Mouse (Mus musculus): ENCODE results near the gene Clec1a.

Gene Clec1a

GRCm38 (mm10) chr6:129403391-129403790 lies 48.4 kb downstream of the Clec1a start:
- DNase-seq, result peak; percentile 14

- DNase-seq, result no peak
These were observed 49.4 kb downstream of the Clec1a start for GRCm38 (mm10) chr6:129402404-129402803.

DNA sequence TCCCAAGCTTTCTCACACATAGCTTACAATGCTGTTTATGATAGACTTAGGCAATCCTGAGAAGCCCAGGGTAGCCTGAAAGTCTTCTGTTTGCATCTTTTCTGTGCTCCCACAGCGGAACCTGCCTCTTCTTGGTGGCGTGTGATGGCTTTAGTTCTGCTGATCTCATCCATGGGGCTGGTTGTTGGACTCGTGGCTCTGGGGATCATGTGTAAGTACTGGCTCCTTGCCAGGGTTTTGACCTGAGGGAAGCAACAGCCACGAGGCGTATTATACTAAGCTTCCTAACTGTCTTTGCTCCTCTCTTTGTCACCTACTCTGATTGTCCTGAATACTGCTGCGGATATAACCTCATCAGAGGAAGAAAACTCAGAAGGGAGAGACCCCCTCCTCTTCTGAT lies 51.9 kb downstream of the Clec1a start:
- peak; percentile 70 for DNase-seq

- no peak for DNase-seq
These were observed 54.8 kb downstream of the Clec1a start, which contains the start of gene Clec1b for GRCm38 (mm10) chr6:129396997-129397396. Gene Clec1b, plus strand, starts transcription at chr6:129397297.

DNA sequence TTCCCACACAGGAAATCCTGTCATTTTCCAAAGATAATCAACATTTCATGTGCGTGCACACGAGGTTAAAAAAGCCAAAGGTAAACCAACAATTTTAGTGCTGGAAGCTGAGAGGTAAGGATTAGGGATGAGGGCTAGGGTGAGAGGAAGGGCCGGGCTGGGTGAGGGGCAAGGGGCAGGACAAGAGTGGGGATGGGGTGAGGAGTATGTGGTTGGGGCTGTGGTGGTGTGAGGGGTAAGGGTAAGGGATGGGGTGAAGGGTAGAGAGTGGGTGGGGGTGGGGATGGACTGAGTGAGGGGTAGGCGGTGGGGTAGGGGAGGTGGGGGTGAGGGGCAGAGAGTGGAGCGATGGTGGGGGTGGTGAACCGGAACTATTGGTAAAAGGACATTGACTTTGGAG lies 58.1 kb downstream of the Clec1a start:
- no peak for DNase-seq

DNA sequence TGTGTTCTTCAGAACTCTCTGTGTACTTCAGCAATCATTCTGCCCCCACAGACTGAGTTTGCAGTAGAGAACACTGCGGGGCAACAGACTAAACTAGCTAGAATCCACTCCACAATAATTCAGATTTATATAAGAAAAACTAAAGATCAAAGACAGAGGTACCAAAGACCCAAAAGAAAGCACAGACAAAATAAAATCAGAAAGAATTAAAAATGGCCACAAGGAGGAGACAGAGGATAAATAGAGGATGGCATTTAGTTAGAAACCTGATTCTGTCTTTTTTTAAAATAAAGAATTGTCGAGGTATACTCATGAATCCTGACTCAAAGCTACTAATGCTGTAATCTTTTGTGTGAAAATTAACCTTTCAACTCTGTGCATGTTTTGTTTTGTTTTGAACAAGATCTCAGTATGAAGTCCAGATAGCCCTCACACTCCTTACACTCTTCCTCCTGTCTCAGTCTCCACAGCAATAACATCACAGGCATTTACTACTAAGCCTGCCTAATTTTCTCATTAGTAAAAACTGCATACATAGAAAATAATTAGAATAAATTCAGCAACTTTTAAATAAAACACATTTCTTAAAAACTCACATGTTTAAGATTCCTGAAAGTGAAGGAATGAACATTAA lies 58.6 kb downstream of the Clec1a start:
- no peak for DNase-seq

- no peak for DNase-seq
These were observed 66.0 kb downstream of the Clec1a start, which contains the start of gene Clec12b for GRCm38 (mm10) chr6:129385774-129386173. Gene Clec12b, minus strand, starts transcription at chr6:129385874.

- DNase-seq, result no peak
These were observed 66.8 kb downstream of the Clec1a start for GRCm38 (mm10) chr6:129385000-129385399.

GRCm38 (mm10) chr6:129383466-129383865 lies 68.3 kb downstream of the Clec1a start:
- no peak for DNase-seq

DNA sequence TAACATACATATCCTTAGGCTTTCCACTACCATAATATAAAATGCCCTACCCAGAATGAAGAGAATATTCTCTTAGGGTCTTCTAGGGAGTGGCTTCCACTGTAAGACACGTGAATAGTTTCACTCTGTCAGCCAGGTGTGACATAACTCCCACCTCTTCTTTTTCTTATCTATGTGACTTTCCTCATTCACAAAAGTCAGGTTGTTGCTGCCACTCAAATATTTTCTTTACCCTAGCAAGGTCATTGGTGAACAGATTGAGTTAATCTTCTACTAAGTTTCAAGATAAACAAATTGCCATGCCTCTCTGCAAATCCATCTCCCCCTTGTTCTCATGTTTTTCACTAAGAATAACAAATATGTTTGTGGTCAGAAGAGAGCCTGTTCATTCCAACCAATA lies 70.1 kb downstream of the Clec1a start:
- DNase-seq, result no peak

DNA sequence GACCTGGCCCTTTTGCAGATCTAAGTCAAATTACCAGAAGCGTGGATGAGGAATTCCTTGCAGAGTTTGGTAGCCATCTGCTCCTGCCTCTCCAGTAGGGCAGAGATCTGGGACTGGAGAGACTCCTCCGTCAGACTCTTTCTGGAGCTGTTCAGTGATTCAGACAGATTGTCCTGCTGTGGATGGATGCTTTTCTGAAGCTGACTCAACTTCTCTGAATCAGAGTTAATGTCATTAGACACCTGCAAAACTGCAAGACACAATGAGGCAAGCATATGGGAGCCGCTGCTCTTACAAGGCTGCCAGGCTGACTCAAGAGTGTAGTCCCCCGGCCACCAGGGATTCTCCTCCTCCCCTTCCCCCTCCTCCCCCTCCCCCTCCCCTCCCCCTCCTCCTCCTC lies 71.3 kb downstream of the Clec1a start:
- no peak for DNase-seq

GRCm38 (mm10) chr6:129374937-129375471 lies 76.8 kb downstream of the Clec1a start:
- DNase-seq, result no peak
